Mouse (Mus musculus) embryonic facial prominence, embryonic 12.5 days (tissue): ENCODE data around the gene Aldh3b3. TPM values are rescaled to one million over a fixed set of nuclear protein-coding genes. Genes with fewer than 3 reads are reported as not detected.
A peak's percentile ranks its signal among the peaks of the same experiment; 100 is the strongest.

Experiments
- ATAC-seq: fragments of 200-750 bp; cut with Nextera tagmentation; 2 replicates; pipeline ENCODE4 v1.8.0; 2017; ENCODE audit not compliant: insufficient number of reproducible peaks, insufficient read depth, low FRiP score, low TSS enrichment
- H3K27ac ChIP-seq: fragments of 300-500 bp; sonication (generic); 2 replicates; pipeline ENCODE4 v1.5.1; 2016; ENCODE audit warnings: mild to moderate bottlenecking
- H3K27me3 ChIP-seq: fragments of 300-500 bp; sonication (generic); 2 replicates; pipeline ENCODE4 v1.6.1; 2016; ENCODE audit warnings: mild to moderate bottlenecking, moderate library complexity
- H3K36me3 ChIP-seq: fragments of 300-500 bp; sonication (generic); 2 replicates; pipeline ENCODE4 v1.6.1; 2016; ENCODE audit warnings: mild to moderate bottlenecking
- H3K4me1 ChIP-seq: fragments of 300-500 bp; sonication (generic); 2 replicates; pipeline ENCODE4 v1.6.1; 2016
- H3K4me2 ChIP-seq: fragments of 300-500 bp; sonication (generic); replicated peaks from 2 replicates; pipeline ENCODE4 v1.6.1; 2016; ENCODE audit warnings: mild to moderate bottlenecking, moderate library complexity
- H3K4me3 ChIP-seq: fragments of 300-500 bp; sonication (generic); 2 replicates; pipeline ENCODE4 v1.5.1; 2016; ENCODE audit warnings: mild to moderate bottlenecking
- H3K9ac ChIP-seq: fragments of 300-500 bp; sonication (generic); 2 replicates; pipeline ENCODE4 v1.6.1; 2016; ENCODE audit warnings: mild to moderate bottlenecking, moderate library complexity
- H3K9me3 ChIP-seq: fragments of 300-500 bp; sonication (generic); 2 replicates; pipeline ENCODE4 v1.6.1; 2016; ENCODE audit warnings: mild to moderate bottlenecking, moderate library complexity
- WGBS: fragments of 180-500 bp; shearing (Covaris S2); methylation state at CpG from one replicate; pipeline ENCODE4 v1.1.7; 2016; 5-methylcytosine and 5-hydroxymethylcytosine counted together
- polyA plus RNA-seq: library from polyadenylated mRNA; unstranded; fragments of >200 nt; fragmentation: Nextera tagmentation; extraction: Ambion mirVana; gene quantifications from 2 replicates; pipeline ENCODE4 v1.2.1, GENCODE M21; 2016

Gene Aldh3b3
- polyA plus RNA-seq, result not detected in 2 replicates

DNA sequence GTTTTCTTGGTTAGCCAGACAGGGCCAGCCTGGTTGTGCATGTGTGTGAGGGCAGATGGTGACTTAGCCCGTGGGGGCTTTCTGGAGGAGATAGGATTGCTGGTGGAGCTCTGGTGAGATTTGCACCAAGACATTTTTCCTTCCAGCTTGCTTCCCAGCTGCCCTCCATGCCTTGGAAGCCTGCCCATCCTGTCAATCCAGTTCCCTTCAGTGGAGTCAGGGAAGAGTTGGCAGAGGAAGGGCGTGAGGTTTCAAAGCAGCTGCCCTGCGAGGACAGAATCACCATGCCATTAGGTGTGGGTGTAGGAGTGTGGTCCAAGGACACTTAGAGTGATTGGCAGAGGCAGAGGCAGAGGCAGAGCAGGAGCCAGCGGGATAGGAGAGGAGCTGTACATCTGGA is at the start of gene Aldh3b3:
TSS of gene Aldh3b3 (plus strand) at position 176 of the 400 bp plus-strand sequence.
- 78% methylated on average over 4 of the region's 4 CpGs for WGBS
- no peak for ATAC-seq
- no peaks in the 10 kb centered on the region for H3K4me1 ChIP-seq
- H3K4me3 ChIP-seq, result no peak within 1 kb of the TSS
- no peaks in the 10 kb centered on the region for H3K9me3 ChIP-seq
- no peaks in the 10 kb centered on the region for H3K27me3 ChIP-seq
- no peaks in the 10 kb centered on the region for H3K36me3 ChIP-seq
- H3K9ac ChIP-seq, result no peak within 1 kb of the TSS
- no peak within 1 kb of the TSS for H3K27ac ChIP-seq
- no peak within 1 kb of the TSS for H3K4me2 ChIP-seq

DNA sequence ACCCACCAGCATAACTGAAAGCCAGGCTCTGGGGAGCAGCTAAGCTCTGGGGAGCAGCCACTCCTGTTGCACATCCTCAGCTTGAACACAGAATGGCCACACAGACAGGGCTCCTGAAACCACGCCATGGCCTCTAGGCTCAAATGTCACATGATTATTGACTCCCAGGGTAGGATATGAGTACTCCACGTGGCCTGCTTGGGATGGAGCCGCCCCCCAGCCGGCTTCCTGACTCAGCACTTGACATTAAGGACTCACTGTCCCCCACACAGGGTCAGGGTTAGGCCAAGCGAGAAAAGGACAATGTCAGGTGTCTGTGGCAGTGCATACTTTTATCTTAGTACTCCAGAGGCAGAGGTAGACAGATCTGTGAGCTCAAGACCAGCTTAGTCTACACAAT is 48.2 kb upstream of the Aldh3b3 start:
- H3K36me3 ChIP-seq, result peaks cover 27% of the 10 kb centered on the region
- no peak overlapping the region for H3K4me2 ChIP-seq
- ATAC-seq, result no peak
- peaks cover 42% of the 10 kb centered on the region for H3K4me1 ChIP-seq
- no peak overlapping the region for H3K4me3 ChIP-seq
- H3K27ac ChIP-seq, result no peak overlapping the region
- H3K9ac ChIP-seq, result no peak overlapping the region
- WGBS, result 71% methylated on average over 5 of the region's 5 CpGs
- H3K9me3 ChIP-seq, result no peaks in the 10 kb centered on the region
- H3K27me3 ChIP-seq, result no peaks in the 10 kb centered on the region

- peak; percentile 93 for ATAC-seq
- Histone ChIP-seq H3K4me3 (peak within 1 kb of the TSS; percentile 61), H3K9me3 (no peaks in the 10 kb centered on the region), H3K36me3 (peaks cover 27% of the 10 kb centered on the region), H3K4me1 (peaks cover 23% of the 10 kb centered on the region), H3K9ac (peak within 1 kb of the TSS; percentile 64), H3K27me3 (no peaks in the 10 kb centered on the region), H3K4me2 (peak within 1 kb of the TSS; percentile 72), H3K27ac (peak within 1 kb of the TSS; percentile 75)
- WGBS, result under 1% methylated on average over 43 of the region's 43 CpGs
Observed at GRCm38 (mm10) chr19:3912337-3913204, 45.9 kb upstream of the Aldh3b3 start, which contains the start of gene Ndufs8. Gene Ndufs8, minus strand, starts transcription at chr19:3912774.

DNA sequence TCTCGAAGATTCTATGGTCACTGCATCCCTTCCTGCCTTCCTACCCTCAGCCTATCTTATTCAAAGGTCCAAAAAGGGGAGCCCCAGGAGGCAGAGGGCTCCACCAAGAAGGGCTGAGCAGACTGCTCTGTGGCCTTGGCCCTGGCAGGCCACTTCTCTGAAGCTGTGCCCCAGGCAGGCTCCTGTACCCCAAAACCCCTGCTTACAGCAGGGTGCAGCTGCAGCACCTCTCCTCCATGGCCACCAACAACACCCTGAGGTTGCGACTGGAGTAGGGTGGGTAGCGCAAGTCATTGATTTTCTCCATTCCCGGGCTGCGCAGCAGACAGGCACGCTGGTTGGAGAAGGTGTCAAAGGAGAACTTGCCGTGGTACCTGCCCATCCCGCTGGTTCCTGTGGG is 44.8 kb upstream of the Aldh3b3 start:
- H3K4me2 ChIP-seq, result peak overlapping the region; percentile 68
- H3K4me3 ChIP-seq, result peak overlapping the region; percentile 61
- peak overlapping the region; percentile 54 for H3K9ac ChIP-seq
- H3K9me3 ChIP-seq, result no peaks in the 10 kb centered on the region
- no peaks in the 10 kb centered on the region for H3K27me3 ChIP-seq
- H3K36me3 ChIP-seq, result peaks cover 20% of the 10 kb centered on the region
- H3K27ac ChIP-seq, result peak overlapping the region; percentile 66; the same call in 1 of the 2 replicates
- ATAC-seq, result no peak
- peaks cover 17% of the 10 kb centered on the region for H3K4me1 ChIP-seq
- WGBS, result 84% methylated on average over 8 of the region's 8 CpGs

GRCm38 (mm10) chr19:3914535-3914934 is 43.9 kb upstream of the Aldh3b3 start:
- peaks cover 11% of the 10 kb centered on the region for H3K36me3 ChIP-seq
- H3K4me1 ChIP-seq, result peaks cover 17% of the 10 kb centered on the region
- H3K4me3 ChIP-seq, result no peak overlapping the region
- H3K27me3 ChIP-seq, result no peaks in the 10 kb centered on the region
- no peak overlapping the region for H3K4me2 ChIP-seq
- H3K9me3 ChIP-seq, result no peaks in the 10 kb centered on the region
- WGBS, result 96% methylated on average over 5 of the region's 5 CpGs
- no peak overlapping the region for H3K27ac ChIP-seq
- H3K9ac ChIP-seq, result no peak overlapping the region
- no peak for ATAC-seq

DNA sequence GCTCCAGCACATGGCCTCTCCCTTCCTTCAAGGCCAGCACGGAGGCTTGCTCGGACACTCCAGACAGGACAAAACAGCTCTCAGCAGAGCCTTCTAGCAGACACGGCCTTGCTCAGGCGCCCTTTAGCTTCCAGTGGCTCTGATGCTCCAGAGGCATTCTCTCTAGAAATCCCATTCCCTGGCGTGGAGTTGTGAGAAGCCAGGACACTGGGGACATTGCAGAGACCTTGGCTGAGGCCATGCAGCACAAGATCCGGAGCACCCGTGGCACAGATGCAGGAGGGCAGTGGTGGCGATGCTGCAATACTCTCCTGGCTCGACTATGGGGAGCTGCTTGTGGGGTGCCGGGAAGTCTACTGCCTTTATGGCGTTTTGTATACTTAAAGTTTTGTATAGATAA is 41.7 kb upstream of the Aldh3b3 start:
- ATAC-seq, result no peak
- peaks cover 14% of the 10 kb centered on the region for H3K4me1 ChIP-seq
- H3K4me2 ChIP-seq, result no peak overlapping the region
- H3K27ac ChIP-seq, result no peak overlapping the region
- no peaks in the 10 kb centered on the region for H3K36me3 ChIP-seq
- H3K9me3 ChIP-seq, result no peaks in the 10 kb centered on the region
- no peak overlapping the region for H3K9ac ChIP-seq
- 79% methylated on average over 11 of the region's 11 CpGs for WGBS
- no peaks in the 10 kb centered on the region for H3K27me3 ChIP-seq
- H3K4me3 ChIP-seq, result no peak overlapping the region

DNA sequence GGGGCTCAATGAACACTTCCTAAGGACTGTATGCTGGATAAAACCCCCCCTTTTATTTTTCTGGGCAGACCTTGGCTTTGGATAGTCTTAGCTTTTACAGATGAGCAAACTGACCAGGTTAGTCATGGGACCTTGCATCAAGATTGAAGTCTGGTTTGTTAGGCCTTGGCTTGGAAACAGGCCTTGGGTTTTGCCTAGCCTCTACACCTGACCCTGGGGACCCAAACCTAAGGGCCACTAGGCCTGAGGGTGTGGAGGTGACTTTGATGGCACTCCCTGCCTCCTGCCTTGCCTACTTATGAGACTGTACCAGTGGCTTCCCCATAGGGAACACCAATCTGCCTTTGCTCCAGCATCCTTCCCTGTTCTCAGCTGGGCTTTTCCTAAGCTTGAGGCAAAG is 38.5 kb upstream of the Aldh3b3 start:
- no peak overlapping the region for H3K9ac ChIP-seq
- no peak overlapping the region for H3K4me3 ChIP-seq
- no peaks in the 10 kb centered on the region for H3K27me3 ChIP-seq
- H3K36me3 ChIP-seq, result no peaks in the 10 kb centered on the region
- ATAC-seq, result no peak
- no peak overlapping the region for H3K27ac ChIP-seq
- no peak overlapping the region for H3K4me2 ChIP-seq
- H3K9me3 ChIP-seq, result no peaks in the 10 kb centered on the region
- no peaks in the 10 kb centered on the region for H3K4me1 ChIP-seq

- no peak overlapping the region for H3K4me2 ChIP-seq
- no peaks in the 10 kb centered on the region for H3K9me3 ChIP-seq
- no peak overlapping the region for H3K4me3 ChIP-seq
- 47% methylated on average over 10 of the region's 10 CpGs for WGBS
- H3K27ac ChIP-seq, result no peak overlapping the region
- no peaks in the 10 kb centered on the region for H3K36me3 ChIP-seq
- H3K4me1 ChIP-seq, result no peaks in the 10 kb centered on the region
- H3K27me3 ChIP-seq, result no peaks in the 10 kb centered on the region
- H3K9ac ChIP-seq, result no peak overlapping the region
- ATAC-seq, result no peak
Observed at GRCm38 (mm10) chr19:3922661-3923371, 35.6 kb upstream of the Aldh3b3 start.

DNA sequence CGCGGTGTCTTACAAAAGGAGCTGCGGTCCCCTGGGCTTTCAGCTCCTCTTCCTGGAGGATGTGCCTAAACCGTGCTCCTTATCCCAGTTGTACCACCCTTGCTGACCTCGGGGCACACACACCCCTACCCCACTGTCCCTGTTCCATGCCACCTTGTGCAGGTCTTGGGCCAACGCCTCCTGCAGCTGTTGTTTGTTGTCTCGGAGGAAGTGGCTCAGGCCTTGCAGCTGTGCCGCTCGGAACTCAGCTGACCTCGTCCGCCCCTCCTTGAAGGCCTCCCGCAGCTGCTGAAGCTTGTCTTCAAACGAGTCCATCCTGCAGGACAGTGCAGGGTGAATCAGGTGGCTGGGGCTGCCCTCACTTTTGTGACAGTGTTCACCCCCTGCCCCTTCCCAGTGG is 34.9 kb upstream of the Aldh3b3 start:
- H3K27ac ChIP-seq, result no peak overlapping the region

DNA sequence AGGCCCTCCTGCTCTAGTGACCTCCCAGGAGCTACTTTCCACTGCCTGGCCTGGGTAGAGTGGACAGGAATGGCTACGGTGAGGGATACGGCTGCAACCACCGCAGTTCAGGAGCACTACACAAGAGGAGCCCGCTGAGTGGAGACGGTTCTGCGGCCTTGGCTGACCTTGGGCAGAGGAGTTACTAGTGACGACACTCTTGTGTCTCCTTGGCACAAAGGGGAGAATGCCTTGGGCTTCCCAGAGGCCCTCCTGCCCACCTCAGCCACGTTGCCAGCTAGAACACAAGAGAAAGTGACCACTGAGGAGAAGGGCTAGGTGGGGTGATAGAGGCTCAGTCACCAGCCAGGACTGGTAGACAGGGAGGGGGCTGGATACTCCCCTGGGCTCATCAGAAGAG is 34.3 kb upstream of the Aldh3b3 start:
- Histone ChIP-seq H3K4me1 (peaks cover 2% of the 10 kb centered on the region; the same call in 1 of the 2 replicates), H3K4me3 (no peak overlapping the region), H3K27me3 (no peaks in the 10 kb centered on the region), H3K9me3 (no peaks in the 10 kb centered on the region), H3K27ac (no peak overlapping the region), H3K4me2 (no peak overlapping the region), H3K36me3 (no peaks in the 10 kb centered on the region), H3K9ac (no peak overlapping the region)
- no peak for ATAC-seq
- 82% methylated on average over 8 of the region's 8 CpGs for WGBS

More for the DNA sequence above, 34.9 kb upstream of the Aldh3b3 start:
- 48% methylated on average over 13 of the region's 13 CpGs for WGBS
- Histone ChIP-seq H3K9me3 (no peaks in the 10 kb centered on the region), H3K4me1 (no peaks in the 10 kb centered on the region), H3K36me3 (no peaks in the 10 kb centered on the region), H3K9ac (no peak overlapping the region), H3K27me3 (no peaks in the 10 kb centered on the region), H3K4me3 (no peak overlapping the region), H3K4me2 (no peak overlapping the region)
- no peak for ATAC-seq

DNA sequence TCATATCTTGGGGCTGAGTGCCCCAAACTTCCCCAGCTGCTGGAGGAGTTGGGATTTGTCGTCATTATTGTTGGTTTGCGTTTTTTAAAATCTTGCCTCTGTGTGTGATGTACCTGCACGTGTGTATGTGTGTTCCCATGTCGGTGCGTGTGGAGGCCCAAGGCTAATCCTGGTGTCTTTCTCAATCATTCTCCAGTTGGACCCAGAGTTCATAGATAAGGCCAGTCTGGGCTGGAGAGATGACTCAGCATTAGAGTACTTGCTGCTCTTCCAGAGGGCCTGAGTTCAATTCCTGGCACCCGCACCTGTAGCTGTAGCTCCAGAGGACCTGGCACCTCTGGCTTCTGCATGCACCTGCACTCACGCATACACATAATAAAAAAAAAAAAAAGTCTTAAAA is 33.6 kb upstream of the Aldh3b3 start:
- no peaks in the 10 kb centered on the region for H3K9me3 ChIP-seq
- H3K27ac ChIP-seq, result no peak overlapping the region
- no peak overlapping the region for H3K4me3 ChIP-seq
- 93% methylated on average over 7 of the region's 7 CpGs for WGBS
- no peaks in the 10 kb centered on the region for H3K27me3 ChIP-seq
- no peaks in the 10 kb centered on the region for H3K36me3 ChIP-seq
- no peak for ATAC-seq
- no peak overlapping the region; the same call in 1 of the 2 replicates for H3K9ac ChIP-seq
- H3K4me1 ChIP-seq, result peaks cover 8% of the 10 kb centered on the region; the same call in 1 of the 2 replicates
- no peak overlapping the region for H3K4me2 ChIP-seq

DNA sequence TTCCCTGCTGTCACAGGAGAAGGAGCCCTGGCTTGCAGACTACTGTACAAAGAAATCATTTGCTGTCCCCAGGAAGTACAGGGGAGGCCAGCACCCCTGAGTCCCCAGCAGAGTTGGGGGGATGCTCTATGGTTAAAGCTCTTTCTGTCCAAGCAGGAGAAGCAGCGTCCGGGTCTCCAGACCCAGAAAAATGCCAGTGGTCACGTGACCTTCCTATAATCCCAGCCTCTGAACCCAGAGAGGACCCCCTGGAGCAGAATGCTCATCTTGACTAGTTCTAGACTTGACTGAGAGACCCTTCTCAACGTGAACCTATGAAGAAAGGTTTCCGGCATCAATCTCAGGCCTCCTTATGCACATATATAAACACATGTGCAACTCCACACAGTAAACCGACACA is 32.6 kb upstream of the Aldh3b3 start:
- Histone ChIP-seq H3K9ac (no peak overlapping the region), H3K4me3 (no peak overlapping the region), H3K27ac (no peak overlapping the region), H3K4me1 (peaks cover 18% of the 10 kb centered on the region; the same call in 1 of the 2 replicates), H3K4me2 (no peak overlapping the region), H3K9me3 (no peaks in the 10 kb centered on the region), H3K36me3 (no peaks in the 10 kb centered on the region), H3K27me3 (no peaks in the 10 kb centered on the region)
- no peak for ATAC-seq
- 74% methylated on average over 6 of the region's 6 CpGs for WGBS
